Mouse (Mus musculus) spleen, postnatal 14 days (tissue): Measurements from ENCODE around the gene Disc1.
A peak's percentile ranks its signal among the peaks of the same experiment; 100 is the strongest.

Experiments
- DNase-seq, 2 experiments: peaks; one replicate each; pipeline ENCODE4 v3.0.0; 2021 to 2022; ENCODE audit warnings: low spot score in 2 of 2

Disc1 gene

GRCm38 (mm10) chr8:125053505-125054435, at the start of gene Disc1:
TSS of gene Disc1 (plus strand) at chr8:125054195.
- no peak for DNase-seq

- peak; percentile 60 to 77 for DNase-seq
These were observed 41.0 kb upstream of the Disc1 start, which contains the start of gene Tsnax for GRCm38 (mm10) chr8:125012695-125013627. TSS of gene Tsnax (plus strand) at chr8:125012997.

- DNase-seq, result no peak
These were observed 29.9 kb upstream of the Disc1 start for GRCm38 (mm10) chr8:125024085-125024484.

GRCm38 (mm10) chr8:125027211-125027610, 26.8 kb upstream of the Disc1 start:
- no peak for DNase-seq

- DNase-seq, result peak in 1 of 2 experiments; percentile 12
These were observed 25.2 kb upstream of the Disc1 start for GRCm38 (mm10) chr8:125028841-125029240.

GRCm38 (mm10) chr8:125031276-125031675, 22.7 kb upstream of the Disc1 start:
- DNase-seq, result no peak

- DNase-seq, result peak in 1 of 2 experiments; percentile 59
These were observed 19.3 kb upstream of the Disc1 start for GRCm38 (mm10) chr8:125034669-125035068.

GRCm38 (mm10) chr8:125037081-125037480, 16.9 kb upstream of the Disc1 start:
- no peak for DNase-seq

GRCm38 (mm10) chr8:125038731-125039130, 15.3 kb upstream of the Disc1 start:
- no peak for DNase-seq

GRCm38 (mm10) chr8:125040587-125041375, 13.2 kb upstream of the Disc1 start:
- DNase-seq, result no peak

GRCm38 (mm10) chr8:125041496-125041895, 12.5 kb upstream of the Disc1 start:
- no peak for DNase-seq

GRCm38 (mm10) chr8:125043394-125043793, 10.6 kb upstream of the Disc1 start:
- DNase-seq, result no peak

GRCm38 (mm10) chr8:125043935-125044334, 10.1 kb upstream of the Disc1 start:
- DNase-seq, result no peak

- DNase-seq, result no peak
These were observed 8.2 kb upstream of the Disc1 start for GRCm38 (mm10) chr8:125045760-125046159.

- no peak for DNase-seq
These were observed 4.8 kb upstream of the Disc1 start for GRCm38 (mm10) chr8:125049051-125049750.

- no peak for DNase-seq
These were observed 4.2 kb upstream of the Disc1 start for GRCm38 (mm10) chr8:125049826-125050225.

GRCm38 (mm10) chr8:125052026-125052425, 2.0 kb upstream of the Disc1 start:
- peak; percentile 41 to 68 for DNase-seq

GRCm38 (mm10) chr8:125054436-125054810, 428 bp downstream of the Disc1 start:
- DNase-seq, result no peak

- DNase-seq, result no peak
These were observed 6.9 kb downstream of the Disc1 start for GRCm38 (mm10) chr8:125060904-125061303.

- no peak for DNase-seq
These were observed 11.6 kb downstream of the Disc1 start for GRCm38 (mm10) chr8:125065596-125065995.
